Mouse (Mus musculus): ENCODE measurements around the gene Fubp3. TPM values are rescaled to one million over a fixed set of nuclear protein-coding genes. Genes with fewer than 3 reads are reported as not detected.

The Fubp3 gene
- polyA plus RNA-seq (2012; rRNA removed; ENCODE audit: low replicate concordance): 13.6 and 44.9 TPM in 2 replicates

DNA sequence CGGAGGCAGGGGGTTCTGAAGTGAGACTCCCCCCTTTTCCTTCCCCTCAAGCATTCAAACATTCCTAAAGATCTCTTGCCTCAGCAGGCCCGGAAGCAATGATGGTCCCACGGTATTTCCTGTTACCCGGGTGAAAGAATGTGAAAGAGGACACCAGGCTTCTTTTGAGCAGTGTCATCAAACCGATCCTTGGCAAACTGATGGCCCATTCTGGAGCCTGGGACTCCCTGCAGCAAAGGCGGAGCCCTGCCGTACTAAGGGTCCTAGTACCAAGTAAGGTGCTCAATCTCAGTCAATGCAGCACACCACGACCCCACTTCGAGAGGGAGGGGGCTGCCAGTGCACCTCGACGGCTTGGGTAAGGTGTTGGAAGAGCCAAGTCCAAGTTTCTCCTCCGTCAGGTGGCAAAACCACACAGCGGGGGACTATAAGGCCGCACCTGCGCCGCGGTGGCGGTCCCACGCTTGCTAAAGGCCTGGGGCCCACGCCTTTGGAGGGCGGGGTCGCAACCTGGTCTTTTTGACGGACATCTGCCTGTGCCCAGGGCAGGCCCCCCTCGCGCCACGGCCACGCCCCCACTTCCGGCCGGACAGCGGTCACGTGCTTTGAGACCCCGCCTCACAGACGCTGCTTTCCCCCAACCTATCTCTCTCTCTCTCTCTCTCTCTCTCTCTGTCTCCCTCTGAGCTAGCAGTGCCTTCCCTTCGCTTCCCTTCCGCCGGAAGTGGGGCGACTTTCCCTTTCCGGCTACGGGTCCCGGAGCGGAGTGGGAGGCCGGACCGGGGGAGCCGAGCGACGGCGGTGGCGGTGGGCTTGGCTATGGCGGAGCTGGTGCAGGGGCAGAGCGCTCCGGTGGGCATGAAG lies at the start of gene Fubp3:
TSS of gene Fubp3 (plus strand) at position 601 of the 864 bp plus-strand sequence.

DNA sequence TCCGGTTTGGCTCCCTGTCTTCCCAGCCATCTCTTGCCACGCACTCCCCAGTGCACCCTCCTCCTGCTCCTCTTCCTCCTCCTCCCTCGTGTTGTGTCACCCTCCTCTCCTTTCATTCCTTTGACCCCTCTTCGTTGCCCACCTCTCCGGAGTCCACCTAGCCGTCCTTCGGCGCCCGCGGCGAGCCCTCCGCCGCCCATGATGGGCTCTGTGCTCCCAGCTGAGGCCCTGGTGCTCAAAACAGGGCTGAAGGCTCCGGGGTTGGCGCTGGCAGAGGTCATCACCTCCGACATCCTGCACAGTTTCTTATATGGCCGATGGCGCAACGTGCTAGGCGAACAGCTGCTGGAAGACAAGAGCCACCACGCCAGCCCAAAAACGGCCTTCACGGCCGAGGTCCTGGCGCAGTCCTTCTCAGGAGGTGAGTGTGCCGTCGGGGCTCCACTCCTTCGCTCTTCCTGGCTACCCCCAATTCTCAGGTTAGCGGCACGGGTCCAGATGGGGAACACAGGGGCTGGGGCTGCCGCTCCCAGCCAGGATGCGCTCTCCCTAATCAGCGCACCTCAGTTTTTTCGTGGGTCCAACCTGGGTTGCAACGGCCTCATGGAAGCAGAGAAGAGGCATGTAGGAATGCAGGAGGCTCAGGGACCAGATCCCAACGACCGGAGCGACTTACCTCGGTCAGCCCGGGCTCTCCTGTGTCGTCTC lies 67.6 kb downstream of the Fubp3 start, which contains the start of gene Prdm12:
TSS of gene Prdm12 (plus strand) at position 137 of the 708 bp plus-strand sequence.

Other genes starting within 250 kb of the Fubp3 start
- 15.4 and 22.2 TPM in 2 replicates for gene Ass1, start 102.4 kb upstream of the Fubp3 start, polyA plus RNA-seq (2012; rRNA removed; ENCODE audit: low replicate concordance)
- not detected in 2 replicates for gene Prdm12, start 67.4 kb downstream of the Fubp3 start, polyA plus RNA-seq (2012; rRNA removed; ENCODE audit: low replicate concordance)
- 8.6 and 13.3 TPM in 2 replicates for gene Exosc2, start 98.1 kb downstream of the Fubp3 start, polyA plus RNA-seq (2012; rRNA removed; ENCODE audit: low replicate concordance)
- 52.8 and 60.6 TPM in 2 replicates for gene Abl1, start 115.7 kb downstream of the Fubp3 start, polyA plus RNA-seq (2012; rRNA removed; ENCODE audit: low replicate concordance)
- gene Qrfp, start 237.9 kb downstream of the Fubp3 start, polyA plus RNA-seq (2012; rRNA removed; ENCODE audit: low replicate concordance): 0.37 and 0.88 TPM in 2 replicates

All from mammary gland, adult 2 months (tissue).